Mouse (Mus musculus) urinary bladder, adult 2 months (tissue): ENCODE data around the gene Unc13d. TPM values are rescaled to one million over a fixed set of nuclear protein-coding genes. Genes with fewer than 3 reads are reported as not detected.

ENCODE experiments used
- DNase-seq: peaks from one replicate; pipeline ENCODE4 v3.0.0; 2022; ENCODE audit warnings: low spot score
- polyA plus RNA-seq: library from polyadenylated mRNA; depleted of rRNA; stranded (reverse); fragments of >200 nt; gene quantifications from 2 replicates; pipeline ENCODE4 v1.2.3, GENCODE M21; 2012

The Unc13d gene
- polyA plus RNA-seq, 1 experiment, result 5.6 TPM

DNA sequence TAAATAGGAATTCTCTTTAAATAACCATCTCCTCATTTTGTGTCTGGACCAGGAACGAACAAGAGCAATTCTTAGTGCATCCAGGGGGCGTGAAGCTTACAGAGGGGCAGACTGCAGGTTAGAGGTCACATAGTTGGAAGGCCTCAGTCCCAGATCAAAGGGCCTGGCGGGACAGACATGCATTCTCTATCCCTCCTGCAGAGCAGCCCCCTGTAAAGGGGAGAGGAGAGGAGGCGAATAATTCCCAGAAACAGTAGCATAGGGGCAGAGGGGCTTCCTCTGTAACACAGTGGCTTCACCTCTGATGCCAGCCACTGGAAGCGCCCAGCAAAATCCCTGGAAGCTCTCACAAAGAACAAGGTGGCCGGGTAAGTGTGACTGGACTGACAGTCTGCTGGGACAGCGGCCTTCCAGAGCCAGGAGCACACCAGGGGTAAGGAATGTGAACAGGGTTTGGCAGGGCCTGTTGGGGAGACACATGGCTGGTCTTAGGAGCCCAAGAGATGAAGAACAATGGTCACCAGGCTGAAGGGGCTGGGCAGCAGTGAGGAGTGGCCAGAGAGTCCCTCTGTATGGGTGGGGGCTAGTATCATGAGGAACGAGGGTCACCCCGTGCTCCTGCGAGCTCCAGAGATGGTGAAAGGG, 1.0 kb upstream of the Unc13d start:
- no peak for DNase-seq

GRCm38 (mm10) chr11:116078221-116078620, 460 bp upstream of the Unc13d start:
- no peak for DNase-seq

DNA sequence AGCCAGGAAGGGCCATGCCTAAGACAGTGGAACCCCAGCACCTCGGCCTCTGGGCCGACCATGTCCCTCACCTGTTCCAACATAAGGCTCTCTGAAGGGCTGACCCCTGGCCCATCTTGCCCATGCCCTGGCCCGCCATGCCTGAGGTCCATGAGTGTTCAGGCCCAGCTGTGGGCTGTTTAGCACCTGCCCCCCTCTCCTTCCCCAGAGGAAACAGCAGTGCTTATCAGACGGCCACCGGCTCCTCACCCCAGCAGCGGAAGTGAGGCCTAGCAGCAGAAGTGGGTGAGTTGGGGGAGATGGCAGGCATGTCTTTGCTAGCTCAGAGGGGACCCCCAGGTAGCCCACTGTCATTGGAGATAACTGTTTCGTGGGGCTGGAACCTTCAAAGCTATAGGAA, 925 bp downstream of the Unc13d start:
- no peak for DNase-seq

- no peak for DNase-seq
Observed at GRCm38 (mm10) chr11:116076266-116076540, 1.6 kb downstream of the Unc13d start.

DNA sequence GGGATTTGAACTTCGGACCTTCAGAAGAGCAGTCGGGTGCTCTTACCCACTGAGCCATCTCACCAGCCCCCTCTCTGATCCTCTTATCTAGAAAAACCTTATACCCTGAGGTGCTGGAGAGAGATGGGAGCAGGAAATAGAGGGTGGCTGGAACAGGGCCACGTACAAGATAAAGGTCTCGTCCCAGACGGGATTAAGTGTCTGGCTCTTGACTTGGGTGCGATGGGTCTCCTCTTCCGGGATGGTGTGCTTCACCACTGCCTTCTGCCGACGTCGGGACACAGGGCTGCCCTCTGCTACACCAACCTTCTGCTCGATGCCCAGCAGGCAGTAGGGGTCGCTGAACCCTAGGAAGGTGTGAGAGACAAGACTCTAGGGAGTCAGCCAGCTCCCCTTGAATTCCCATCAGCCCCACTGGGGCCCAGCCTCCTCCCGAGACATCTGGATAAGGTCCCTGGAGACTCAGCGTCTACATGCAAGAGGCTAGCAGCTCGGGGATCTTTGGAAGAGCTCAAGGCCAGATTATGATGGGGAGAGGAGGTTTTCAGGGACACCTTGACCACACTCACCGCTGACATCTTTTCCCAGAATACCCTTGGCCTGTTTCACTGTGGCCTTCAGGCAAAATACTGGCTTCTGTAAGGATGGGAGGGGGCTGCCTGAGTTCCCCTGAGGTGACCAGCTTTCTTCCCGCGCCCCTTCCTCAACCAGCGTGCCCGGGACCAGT, 2.1 kb downstream of the Unc13d start:
- DNase-seq, result no peak

DNA sequence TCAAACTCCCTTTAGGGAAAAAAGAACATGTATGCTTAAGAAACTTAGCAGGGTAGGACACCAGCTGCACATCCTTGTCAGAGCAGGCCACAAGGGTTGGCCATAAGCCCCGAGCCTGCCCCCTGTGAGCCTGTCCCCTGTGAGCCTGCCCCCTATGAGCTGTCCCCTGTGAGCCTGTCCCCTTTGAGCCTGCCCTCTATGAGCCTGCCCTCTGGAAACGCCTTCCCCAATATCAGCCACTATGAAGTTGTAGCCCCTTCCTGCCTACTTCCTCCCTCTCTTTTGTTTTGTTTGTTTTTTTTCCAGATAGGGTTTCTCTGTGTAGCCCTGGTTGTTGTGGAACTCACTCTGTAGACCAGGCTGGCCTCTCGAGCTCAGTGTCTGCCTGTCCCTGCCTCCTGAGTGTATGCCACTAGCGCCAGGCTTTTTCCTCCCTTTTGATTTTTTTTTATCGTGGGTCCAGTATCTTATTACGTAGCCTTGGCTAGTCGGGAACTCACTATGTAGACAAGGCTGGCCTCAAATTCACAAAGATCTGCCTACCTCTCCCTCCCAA, 3.2 kb downstream of the Unc13d start:
- DNase-seq, result no peak

- no peak for DNase-seq
Observed at GRCm38 (mm10) chr11:116072608-116073007, 5.2 kb downstream of the Unc13d start.

DNA sequence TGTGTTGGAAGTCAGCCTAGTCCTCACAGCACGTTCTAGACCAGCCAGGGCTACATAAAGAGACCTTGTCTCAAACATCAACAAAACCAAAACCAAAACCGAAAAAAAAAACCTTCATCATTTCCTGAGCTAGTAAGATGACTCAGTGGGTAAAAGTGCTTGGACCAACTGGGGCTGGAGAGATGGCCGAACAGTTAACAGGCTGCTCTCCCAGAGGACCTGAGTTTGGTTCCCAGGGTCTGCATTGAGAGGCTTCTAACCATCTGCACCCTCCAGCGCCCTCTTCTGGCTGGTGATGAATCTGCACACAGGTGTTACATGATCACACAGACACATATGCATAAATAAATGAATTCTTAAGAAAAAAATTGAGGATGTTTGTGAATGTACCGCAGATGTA, 6.3 kb downstream of the Unc13d start:
- no peak for DNase-seq

DNA sequence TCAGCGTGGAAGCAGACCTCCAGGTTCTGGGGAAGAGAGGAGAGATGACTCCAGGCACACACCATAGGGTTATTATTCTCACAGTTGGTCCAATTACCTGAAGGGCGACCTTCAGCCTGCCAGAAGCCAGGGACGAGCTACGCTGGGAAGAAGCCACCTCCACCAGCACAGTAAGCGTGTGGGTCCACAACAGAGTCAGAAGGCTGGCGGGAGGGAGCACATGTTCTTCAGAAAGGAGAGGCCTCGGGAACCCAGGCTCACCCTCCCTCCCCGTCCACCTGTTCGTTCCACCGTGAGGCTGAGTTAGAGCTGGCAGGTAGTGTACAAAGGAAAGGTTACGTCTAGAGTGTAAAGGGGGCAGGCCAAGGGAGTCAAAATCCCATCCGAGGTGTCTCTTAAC, 12.4 kb downstream of the Unc13d start:
- no peak for DNase-seq

DNA sequence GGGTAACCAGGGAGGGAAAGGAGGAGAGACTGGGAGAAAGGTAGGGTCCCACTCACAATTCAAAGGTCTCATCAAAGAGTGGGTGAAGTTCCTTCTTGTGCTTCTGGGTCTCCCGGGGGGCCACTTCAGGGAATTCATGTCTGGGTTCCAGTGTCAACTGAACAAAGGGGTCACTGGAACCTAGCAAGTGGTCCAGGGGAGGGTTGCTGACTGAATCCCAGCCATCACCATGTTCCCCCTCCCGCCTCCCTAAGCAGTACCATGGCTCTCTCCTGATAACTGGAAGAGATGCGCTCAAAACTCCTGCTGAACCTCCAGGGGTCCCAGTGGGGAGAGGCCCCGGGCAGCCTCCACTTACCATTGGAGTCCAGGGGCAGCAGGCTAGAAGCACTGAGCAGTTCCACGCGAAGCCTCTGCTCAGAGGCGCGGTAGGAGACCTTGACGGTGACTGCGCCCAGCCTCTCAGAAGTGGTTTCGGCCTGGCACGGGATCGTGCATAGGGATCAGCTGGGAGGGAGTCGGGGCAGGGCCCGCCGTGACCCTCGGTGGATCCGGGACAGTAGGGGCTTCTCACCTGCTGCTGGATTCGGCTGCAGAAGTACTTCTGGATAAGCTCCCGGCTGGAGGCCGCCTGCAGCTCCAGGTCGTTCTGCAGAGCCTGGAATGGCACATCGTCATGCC, 13.4 kb downstream of the Unc13d start:
- no peak for DNase-seq

- DNase-seq, result no peak
Observed at GRCm38 (mm10) chr11:116063562-116063961, 14.2 kb downstream of the Unc13d start.

GRCm38 (mm10) chr11:116062521-116062920, 15.2 kb downstream of the Unc13d start:
- DNase-seq, result no peak

DNA sequence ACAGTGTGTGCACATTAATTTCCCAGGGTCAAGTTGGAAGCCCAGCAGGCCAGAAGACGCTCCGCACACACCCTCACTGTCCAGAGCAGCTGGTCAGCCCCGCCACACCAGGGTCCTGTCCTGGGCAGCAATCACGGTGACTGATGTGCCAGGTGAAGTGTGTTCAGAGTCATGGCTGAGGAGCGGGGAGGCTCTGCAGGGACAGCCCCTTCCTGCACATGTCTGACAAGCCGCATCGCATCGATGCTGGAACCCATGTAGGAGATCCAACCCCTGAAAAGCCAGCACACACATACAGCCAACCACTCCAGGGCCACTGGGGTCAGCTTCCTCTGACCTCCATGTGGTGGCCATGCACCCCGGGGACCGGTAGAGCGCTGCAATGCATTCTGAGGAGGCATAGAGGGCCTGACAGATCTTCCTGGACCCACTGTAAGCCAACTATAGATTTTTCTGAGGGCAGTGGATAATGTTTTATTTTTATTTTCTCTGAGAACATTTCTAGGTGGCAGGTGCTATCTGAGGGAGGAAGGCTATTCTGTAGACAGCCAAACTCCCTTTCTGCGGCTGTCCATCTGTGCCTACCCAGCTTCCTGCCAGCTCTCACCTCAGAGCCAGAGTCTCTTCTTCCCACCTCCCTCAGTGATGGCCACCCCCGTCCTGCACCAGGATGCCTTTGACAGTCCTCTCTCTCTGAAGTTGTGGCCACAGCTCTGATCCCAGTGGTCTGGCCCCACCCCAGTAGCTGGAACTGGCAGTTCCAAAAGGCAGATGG, 15.9 kb downstream of the Unc13d start:
- no peak for DNase-seq

- no peak for DNase-seq
Observed at GRCm38 (mm10) chr11:116060596-116060995, 17.2 kb downstream of the Unc13d start.

DNA sequence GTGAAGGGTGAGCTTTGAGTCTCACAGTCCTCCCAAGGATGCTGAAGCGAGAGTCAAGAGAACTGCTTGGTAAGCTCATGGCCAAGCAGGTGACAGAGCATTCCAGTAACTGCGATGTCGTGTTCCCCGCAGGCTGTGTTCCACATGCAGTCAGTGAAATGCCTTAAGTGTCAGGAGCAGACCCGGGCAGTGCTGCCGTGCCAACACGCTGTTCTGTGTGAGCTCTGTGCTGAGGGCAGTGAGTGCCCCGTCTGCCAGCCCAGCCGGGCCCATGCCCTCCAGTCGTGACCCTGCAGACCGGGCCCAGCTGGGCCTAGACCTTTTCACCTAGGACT, 18.1 kb downstream of the Unc13d start:
- DNase-seq, result no peak

- DNase-seq, result no peak
Observed at GRCm38 (mm10) chr11:116058868-116059690, 18.7 kb downstream of the Unc13d start.

DNA sequence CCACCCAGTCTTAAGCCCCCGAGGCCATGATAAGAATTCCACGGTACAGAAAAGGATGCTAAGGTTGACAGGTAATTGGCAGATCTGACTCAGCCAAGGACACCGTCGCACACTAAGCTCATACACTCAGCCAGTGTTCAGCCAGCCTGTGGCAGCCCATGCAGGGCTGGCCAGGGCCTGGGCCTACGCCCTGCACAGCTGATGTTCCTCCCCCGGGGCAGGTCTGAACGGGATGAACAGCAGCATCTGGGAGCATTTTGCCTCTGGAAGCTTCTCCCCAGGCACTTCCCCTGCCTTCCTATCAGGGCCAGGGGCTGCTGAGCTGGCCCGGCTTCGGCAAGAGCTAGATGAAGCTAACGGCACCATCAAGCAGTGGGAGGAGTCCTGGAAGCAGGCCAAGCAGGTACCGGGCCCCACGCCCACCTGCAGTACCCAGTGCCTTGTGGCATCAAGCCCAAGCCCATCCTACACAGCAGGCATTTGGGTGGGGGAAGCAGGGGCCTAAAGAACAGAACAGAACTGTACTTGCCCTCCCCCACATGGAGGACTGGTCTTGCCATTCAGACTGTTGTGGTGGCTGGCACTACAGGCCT, 19.6 kb downstream of the Unc13d start:
- DNase-seq, result no peak

- no peak for DNase-seq
Observed at GRCm38 (mm10) chr11:116057237-116057881, 20.4 kb downstream of the Unc13d start.

DNA sequence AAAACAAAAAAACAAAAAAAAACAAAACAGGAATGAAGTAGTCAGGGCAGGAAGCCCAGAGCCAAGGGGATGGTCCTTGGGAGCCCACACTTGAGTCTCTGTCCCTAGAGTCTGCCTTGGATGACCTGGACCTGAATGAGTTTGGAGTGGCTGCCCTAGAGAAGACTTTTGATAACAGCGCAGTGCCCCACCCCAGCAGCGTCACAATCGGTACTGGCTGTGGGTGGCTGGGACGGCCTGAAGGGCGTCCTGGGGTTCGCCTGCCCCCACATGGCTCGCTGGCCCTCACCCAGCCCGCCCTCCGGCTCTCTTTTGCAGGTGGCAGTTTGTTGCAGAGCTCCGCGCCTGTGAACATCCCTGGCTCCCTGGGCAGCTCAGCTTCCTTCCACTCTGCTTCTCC, 21.9 kb downstream of the Unc13d start:
- DNase-seq, result no peak

GRCm38 (mm10) chr11:116053510-116054229, 24.1 kb downstream of the Unc13d start:
- no peak for DNase-seq
